In genomic region chr3:136444598-136444997, GRCm38 (mm10) we compare ENCODE assay signal across 22 mouse cellular contexts.
DNase-seq lines count a peak whose midpoint lies in the region; ATAC-seq and TF ChIP-seq lines count a peak whose summit lies in the region.
"Had no signal": no experiment of that assay in that cellular context is flagged by ENCODE, and none has a peak within 500 bp of the region (broad histone marks: within the 10 kb centered on the region; RNA-seq: fewer than 3 reads in every experiment).

No protein-coding gene starts in this region.

- 17% methylated on average over 2 of the region's 2 CpGs for whole genome bisulfite sequencing in limb, embryonic 11.5 days
- 40% methylated on average over 2 of the region's 2 CpGs for WGBS in limb, embryonic 10.5 days
- 40% methylated on average over 2 of the region's 2 CpGs for WGBS in hindbrain, postnatal 0 days

- H3K9me3 ChIP-seq in limb, embryonic 11.5 days (ENCODE audit: control insufficient read depth, low read length) = no peaks in the 10 kb centered on the region
- H3K9me3 ChIP-seq in limb, embryonic 10.5 days (replicated peaks) = no peaks in the 10 kb centered on the region
- H3K9me3 ChIP-seq in hindbrain, postnatal 0 days (ENCODE audit: low read length) = no peaks in the 10 kb centered on the region
- H3K9me3 ChIP-seq: embryonic facial prominence, embryonic 12.5 days; forebrain, embryonic 15.5 days; G1E; heart, embryonic 15.5 days had no signal

- TF ChIP-seq CTCF in hindbrain, postnatal 0 days (IDR thresholded peaks at IDR 0.05; ENCODE audit: low read depth) = no peak

- peak; percentile 69; the same call in 1 of the 2 replicates for ATAC-seq in limb, embryonic 11.5 days (ENCODE audit: insufficient number of reproducible peaks, low FRiP score, low TSS enrichment, low read depth)
- ATAC-seq in hindbrain, postnatal 0 days = peak; percentile 68
- ATAC-seq: CD4-positive, CD25-positive, alpha-beta regulatory T cell, adult 4 months; forebrain, embryonic 15.5 days had no signal

- no peak overlapping the region for H3K4me2 ChIP-seq in limb, embryonic 11.5 days (ENCODE audit: low read depth, severe bottlenecking)
- no peak overlapping the region for H3K4me2 ChIP-seq in hindbrain, postnatal 0 days (ENCODE audit: low read depth, low read length)
- H3K4me2 ChIP-seq: embryonic facial prominence, embryonic 12.5 days; forebrain, embryonic 15.5 days; heart, embryonic 11.5 days; heart, embryonic 15.5 days had no signal

- no peaks in the 10 kb centered on the region for H3K36me3 ChIP-seq in limb, embryonic 11.5 days (ENCODE audit: control insufficient read depth, insufficient read depth, low read length)
- no peaks in the 10 kb centered on the region for H3K36me3 ChIP-seq in limb, embryonic 10.5 days
- no peaks in the 10 kb centered on the region for H3K36me3 ChIP-seq in hindbrain, postnatal 0 days (ENCODE audit: insufficient read depth, low read length)
- H3K36me3 ChIP-seq: embryonic facial prominence, embryonic 12.5 days; forebrain, embryonic 15.5 days; G1E; heart, embryonic 15.5 days had no signal

- peak; percentile 36 for DNase-seq in embryo, embryonic 10 days (ENCODE audit: low spot score)
- no peak for DNase-seq in embryo, embryonic 9.5 days (ENCODE audit: extremely low spot score)
- no peak for DNase-seq in limb, embryonic 11.5 days (ENCODE audit: low spot score)
- DNase-seq in limb, embryonic 10.5 days (ENCODE audit: low spot score) = no peak
- DNase-seq in hindbrain, postnatal 0 days (ENCODE audit: low spot score) = peak; percentile 40
- DNase-seq in kidney, postnatal 36 days = no peak
- no peak for DNase-seq in adrenal gland, adult 18-20 months (ENCODE audit: low spot score in 2 of 2)
- DNase-seq: adrenal gland, postnatal 10 days; B cell, adult 2 months; cerebellum, adult 11-12 months; cerebellum, adult 9-10 months; cerebellum, postnatal 25 days; gastrocnemius, postnatal 14 days; heart, adult 2 months; heart, postnatal 14 days; kidney, adult 11 months had no signal

- H3K27me3 ChIP-seq in limb, embryonic 11.5 days (ENCODE audit: control insufficient read depth, insufficient read depth, low read length) = peaks cover 3% of the 10 kb centered on the region; the same call in 1 of the 2 replicates
- H3K27me3 ChIP-seq in limb, embryonic 10.5 days (ENCODE audit: low read depth, poor library complexity, severe bottlenecking) = peaks cover 67% of the 10 kb centered on the region
- H3K27me3 ChIP-seq in hindbrain, postnatal 0 days (ENCODE audit: insufficient read depth, low read length) = no peaks in the 10 kb centered on the region
- H3K27me3 ChIP-seq: embryonic facial prominence, embryonic 12.5 days; forebrain, embryonic 15.5 days; heart, embryonic 15.5 days had no signal

- no peak overlapping the region for H3K27ac ChIP-seq in limb, embryonic 11.5 days (replicated peaks; ENCODE audit: low read depth, low read length)
- no peak overlapping the region for H3K27ac ChIP-seq in limb, embryonic 10.5 days
- no peak overlapping the region for H3K27ac ChIP-seq in hindbrain, postnatal 0 days
- H3K27ac ChIP-seq: embryonic facial prominence, embryonic 12.5 days; forebrain, embryonic 15.5 days; heart, adult 2 months; heart, embryonic 15.5 days had no signal

- H3K4me1 ChIP-seq in limb, embryonic 11.5 days (ENCODE audit: control insufficient read depth, insufficient read depth, low read length) = no peaks in the 10 kb centered on the region
- no peaks in the 10 kb centered on the region for H3K4me1 ChIP-seq in limb, embryonic 10.5 days
- H3K4me1 ChIP-seq in hindbrain, postnatal 0 days (ENCODE audit: insufficient read depth, low read length) = no peaks in the 10 kb centered on the region
- H3K4me1 ChIP-seq: embryonic facial prominence, embryonic 12.5 days; forebrain, embryonic 15.5 days; heart, embryonic 15.5 days had no signal

- H3K4me3 ChIP-seq in limb, embryonic 11.5 days (ENCODE audit: low read depth, low read length) = no peak overlapping the region
- no peak overlapping the region for H3K4me3 ChIP-seq in limb, embryonic 10.5 days
- H3K4me3 ChIP-seq in hindbrain, postnatal 0 days (ENCODE audit: low read length) = no peak overlapping the region
- H3K4me3 ChIP-seq: embryonic facial prominence, embryonic 12.5 days; forebrain, embryonic 15.5 days; heart, adult 2 months; heart, embryonic 15.5 days had no signal

- no peak overlapping the region for H3K9ac ChIP-seq in limb, embryonic 11.5 days (ENCODE audit: low read length)
- no peak overlapping the region for H3K9ac ChIP-seq in hindbrain, postnatal 0 days (replicated peaks; ENCODE audit: low read length)
- H3K9ac ChIP-seq: embryonic facial prominence, embryonic 12.5 days; forebrain, embryonic 15.5 days; heart, embryonic 15.5 days had no signal

Comparison
In these comparisons a context has a peak if more than half of its experiments do, and no peak if none do; other contexts are left out.
1. DNase-seq: peak in embryo, embryonic 10 days (single experiment) and hindbrain, postnatal 0 days (single experiment); none in embryo, embryonic 9.5 days (single experiment), limb, embryonic 11.5 days (single experiment), limb, embryonic 10.5 days (single experiment), kidney, postnatal 36 days (0 of 2) and adrenal gland, adult 18-20 months (0 of 2).